Mouse (Mus musculus): ENCODE data around the gene Tet2.

- no peak for TF ChIP-seq CTCF (IDR thresholded peaks at IDR 0.05; ENCODE audit: low read depth, low read length)
- no peak for TF ChIP-seq POLR2A (IDR thresholded peaks at IDR 0.05; ENCODE audit: borderline replicate concordance, low read depth, low read length)
Measured at GRCm38 (mm10) chr3:133551941-133552340, 7.0 kb upstream of the Tet2 start.

All from bone marrow macrophage, adult 2 months (primary cell).